ENCODE assay signal across 16 mouse cellular contexts in genomic region chr1:128060655-128061344, GRCm38 (mm10). TPM values are rescaled to one million over a fixed set of nuclear protein-coding genes. Genes with fewer than 3 reads are reported as not detected.
A peak's percentile ranks its signal among the peaks of the same experiment; 100 is the strongest.
DNase-seq lines count a peak whose midpoint lies in the region.
"Had no signal": no experiment of that assay in that cellular context is flagged by ENCODE, and none has a peak within 500 bp of the region (broad histone marks: within the 10 kb centered on the region; RNA-seq: fewer than 3 reads in every experiment).

No protein-coding gene starts in this region.

- intact Hi-C loops in left cerebral cortex, postnatal 25 days (cut with DNase I): no loop called here

- DNase-seq in heart, adult 11 months: peak; percentile 81
- DNase-seq in heart, adult 9 months (ENCODE audit: low spot score in 2 of 2): no peak
- peak; percentile 15 for DNase-seq in R1 (ENCODE audit: low read depth, low spot score)
- DNase-seq in cerebellum, postnatal 25 days: peak; percentile 4 to 10
- DNase-seq in retina, embryonic 14.5 days (ENCODE audit: low spot score): peak; percentile 29
- no peak for DNase-seq in frontal cortex, postnatal 14 days (ENCODE audit: low spot score in 2 of 2)
- no peak for DNase-seq in left cerebral cortex, postnatal 25 days (ENCODE audit: low spot score in 2 of 2)
- DNase-seq: B cell, adult 2 months; gastrocnemius, postnatal 36 days; heart, adult 2 months; heart, postnatal 10 days; kidney, adult 11 months; kidney, postnatal 14 days; lung, postnatal 4 days; right cerebral cortex, postnatal 14 days; thymus, postnatal 4 days had no signal

RNA-seq across cellular contexts. Expression of gene Zranb3, which starts 42.0 kb away (rescaled TPM):
- 1 to 10 TPM; 6.3 to 6.7 TPM for total RNA-seq in left cerebral cortex, postnatal 25 days (2021)

RNA-seq across cellular contexts. Expression of gene R3hdm1, which starts 42.3 kb away (rescaled TPM):
- total RNA-seq in left cerebral cortex, postnatal 25 days (2021): 100 to 1,000 TPM; 501 to 534 TPM

Comparison
In these comparisons a context has a peak if more than half of its experiments do, and no peak if none do; other contexts are left out.
1. DNase-seq: peak in heart, adult 11 months (single experiment), R1 (single experiment), cerebellum, postnatal 25 days (2 of 2) and retina, embryonic 14.5 days (single experiment); none in heart, adult 9 months (0 of 2), frontal cortex, postnatal 14 days (0 of 2) and left cerebral cortex, postnatal 25 days (0 of 2).